Mouse (Mus musculus) retina, adult 2 months (tissue): ENCODE data around the gene Olfr1336.
"Not testable (repeated sequence)": the region's sequence is repeated elsewhere in the genome, so short reads cannot be mapped to it uniquely, and the experiment has no call there.

Source experiments
- DNase-seq: peaks from one replicate; pipeline ENCODE4 v3.0.0-alpha.2; 2012; ENCODE audit warnings: low read depth, low spot score

Gene Olfr1336

DNA sequence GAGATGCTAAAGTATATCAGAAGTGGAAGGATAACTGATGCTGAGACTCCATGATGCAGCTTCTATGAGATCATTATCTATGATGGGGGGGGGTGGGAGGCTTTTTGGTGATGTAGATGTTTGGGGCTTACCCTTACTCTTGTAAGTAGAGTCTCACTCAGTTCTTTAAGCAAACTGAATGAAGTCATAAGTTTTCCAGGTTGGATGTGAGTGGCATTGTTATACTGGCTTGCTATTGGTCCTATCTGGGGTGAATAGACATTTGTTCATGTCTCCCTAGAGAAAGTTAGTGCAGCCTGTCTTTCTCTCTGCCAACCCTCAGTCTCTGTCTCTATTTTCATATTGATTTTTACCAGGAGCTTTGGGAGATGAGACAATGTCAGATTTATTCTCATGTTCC, at the start of gene Olfr1336:
Olfr1336 (plus strand) TSS at position 301 of the 400 bp plus-strand sequence.
- no peak for DNase-seq

DNA sequence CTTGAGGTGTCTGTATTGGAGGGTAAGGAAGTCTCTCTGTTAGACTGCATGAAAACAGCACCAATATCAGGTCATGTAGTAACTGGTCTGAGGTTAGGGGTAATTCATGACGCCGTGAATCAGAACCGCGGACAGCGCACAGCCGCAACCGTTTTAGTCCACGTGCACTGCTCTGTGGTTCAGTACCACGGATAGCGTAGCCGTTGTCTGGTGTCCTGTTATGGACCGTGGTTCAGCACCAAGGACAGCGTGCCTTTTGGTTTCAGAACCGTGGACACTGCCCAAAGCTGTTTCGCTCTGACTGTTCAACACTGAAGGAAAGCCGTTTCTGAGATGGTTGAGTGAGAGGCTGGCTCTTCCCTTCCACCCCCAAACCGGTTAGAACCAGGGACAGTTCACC, 45.9 kb upstream of the Olfr1336 start, which contains the start of gene Gm20715:
Gm20715 (plus strand) TSS at position 235 of the 400 bp plus-strand sequence.
- DNase-seq = no peak

DNA sequence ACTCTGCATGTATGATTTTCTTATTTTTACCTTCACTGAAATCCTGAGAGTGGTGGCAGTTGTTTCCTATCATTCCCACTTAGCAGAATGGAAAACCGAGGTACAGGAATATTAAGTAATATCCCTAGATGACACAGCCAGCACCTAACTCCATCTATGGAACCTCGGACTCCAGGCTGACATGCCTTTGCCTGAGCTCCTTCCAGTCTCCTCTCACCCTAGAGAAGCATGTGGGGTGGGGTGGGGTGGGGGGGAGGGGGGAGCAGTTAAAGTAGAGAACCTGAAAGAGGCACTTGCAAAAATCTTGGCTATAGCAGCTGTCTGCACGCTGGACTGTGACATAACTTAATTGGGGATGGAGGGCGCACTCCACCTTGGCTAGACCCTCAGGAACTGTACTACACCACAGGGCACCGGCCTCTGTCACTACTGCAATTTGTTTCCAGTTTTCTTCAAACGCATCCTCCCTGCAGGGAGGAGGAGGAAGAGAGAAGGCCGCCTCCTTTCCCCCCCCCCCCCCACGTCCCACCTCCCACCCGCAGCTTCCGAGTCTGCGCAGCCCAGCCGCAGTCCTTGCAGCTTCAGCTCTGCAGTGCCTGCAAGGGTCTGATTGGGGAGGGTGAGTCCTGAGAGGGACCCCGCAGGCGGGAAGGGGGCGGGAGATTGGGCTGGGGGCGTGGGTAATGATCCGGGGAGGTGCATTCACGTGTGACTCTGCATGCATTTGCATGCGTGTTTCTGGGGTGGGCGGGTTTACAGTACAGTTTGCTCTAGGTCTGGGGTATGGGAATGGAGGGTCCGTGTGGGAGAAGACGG, 41.1 kb upstream of the Olfr1336 start:
- DNase-seq = no peak

DNA sequence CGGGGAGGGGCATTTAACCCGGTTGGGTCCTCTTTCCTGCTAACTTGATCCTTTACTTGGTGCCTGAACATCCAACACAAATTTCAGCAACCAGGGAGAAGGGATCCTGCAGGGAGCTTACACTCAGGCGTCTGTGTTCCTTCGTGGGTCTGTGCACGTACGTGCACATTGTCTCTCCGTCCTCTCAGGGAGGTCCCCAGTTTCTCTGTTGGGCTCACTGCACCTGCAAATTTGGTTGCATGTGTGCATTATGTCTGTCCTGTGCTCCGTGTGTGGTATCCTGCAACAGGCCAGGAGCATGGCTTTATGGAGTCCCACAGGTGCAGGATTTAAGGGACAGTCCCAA, 40.6 kb upstream of the Olfr1336 start:
- no peak for DNase-seq

DNA sequence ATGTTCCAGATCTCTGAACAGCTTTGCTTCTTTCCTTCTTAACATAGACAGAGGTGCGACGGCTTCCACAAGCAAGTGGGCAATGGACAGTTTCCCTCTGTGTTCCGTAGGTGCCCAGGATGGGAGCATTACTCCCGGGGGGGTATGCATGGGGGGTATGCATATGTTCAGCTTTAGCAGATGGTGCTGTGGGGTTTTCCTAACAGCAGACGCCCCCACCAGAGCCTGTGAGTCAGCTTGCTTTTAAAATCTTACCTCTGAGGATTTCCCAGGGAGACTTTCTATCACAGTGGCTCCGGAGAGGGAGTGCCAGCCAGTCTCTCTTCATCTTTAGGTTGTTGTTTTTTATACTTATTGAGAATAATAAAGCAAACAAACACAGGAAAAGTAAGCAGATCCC, 36.1 kb upstream of the Olfr1336 start:
- DNase-seq = no peak

DNA sequence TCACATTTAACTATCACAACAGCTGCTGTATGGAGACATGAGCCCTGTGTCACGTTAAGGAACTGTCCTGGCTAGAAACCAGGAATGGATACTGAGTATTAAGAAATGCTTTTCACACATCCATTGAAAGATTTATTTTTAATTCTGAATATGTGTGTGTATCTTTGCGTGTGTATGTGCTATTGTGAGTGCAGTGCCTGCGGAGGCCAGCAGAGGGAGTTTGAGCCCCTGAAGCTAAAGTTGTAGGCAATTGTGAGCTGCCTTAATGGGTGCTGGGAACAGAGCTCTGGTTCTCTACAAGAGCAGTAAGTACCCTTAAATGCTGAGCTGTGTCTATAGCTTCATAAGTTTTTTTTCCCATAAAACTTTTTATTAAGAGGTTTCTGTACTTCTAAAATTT, 26.6 kb upstream of the Olfr1336 start:
- no peak for DNase-seq

DNA sequence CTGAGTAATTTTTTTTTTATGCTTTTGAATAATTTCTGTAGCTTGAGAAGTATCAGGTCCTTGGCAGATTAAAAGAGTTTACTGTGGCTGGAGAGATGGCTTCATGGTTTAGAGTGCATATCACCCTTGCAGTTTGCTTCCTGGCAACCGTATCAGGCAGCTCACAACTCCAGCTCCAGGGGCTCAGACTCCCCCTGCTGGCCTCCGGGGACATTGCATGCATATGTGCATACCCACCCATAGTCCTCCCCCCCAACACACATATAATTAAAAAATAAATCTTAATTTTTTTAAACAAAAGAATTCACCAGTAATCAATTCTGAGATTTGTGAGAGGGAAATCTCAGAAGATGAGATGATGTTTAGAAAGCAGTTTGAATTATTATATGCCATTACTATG, 25.6 kb upstream of the Olfr1336 start:
- DNase-seq = no peak

DNA sequence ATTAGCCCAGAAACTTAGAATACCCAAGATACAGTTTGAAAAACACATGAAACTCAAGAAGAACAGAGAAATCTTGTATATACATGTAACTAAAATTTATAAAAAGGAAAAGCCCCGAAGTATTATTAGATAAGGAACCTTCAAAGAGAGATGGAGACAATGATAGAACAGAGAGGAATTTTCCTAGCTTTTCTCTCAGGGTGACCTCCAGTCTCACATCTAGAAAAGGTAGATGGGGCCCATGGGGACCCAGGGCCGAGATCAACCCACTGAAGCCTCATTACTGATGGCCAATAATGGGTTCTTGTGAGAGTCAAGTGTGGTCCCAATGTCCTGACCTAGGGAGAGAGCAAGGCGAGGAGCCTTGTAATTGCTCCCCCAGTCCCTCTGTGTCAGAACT, 17.6 kb upstream of the Olfr1336 start, which contains the start of gene Olfr1344:
Olfr1344 (plus strand) TSS at position 301 of the 400 bp plus-strand sequence.
- no peak for DNase-seq

DNA sequence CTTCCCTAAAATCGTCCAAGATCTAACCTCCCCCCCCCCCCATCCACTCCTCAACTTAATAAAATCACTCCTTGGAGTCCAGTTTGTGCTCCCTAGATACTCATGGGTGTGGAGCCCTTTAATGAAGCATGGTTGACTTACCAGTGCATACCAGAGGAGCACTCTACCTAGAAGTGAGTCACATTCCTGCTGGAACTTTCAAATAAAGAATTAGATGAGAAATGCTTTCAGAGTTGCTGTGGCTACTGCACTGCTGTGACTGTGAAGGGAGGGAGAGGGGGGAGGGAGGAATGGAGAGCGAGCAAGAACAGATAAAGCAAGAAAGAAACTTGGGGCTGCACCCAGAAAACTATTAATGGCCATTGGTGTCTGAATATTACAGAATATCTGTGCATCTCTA, 14.8 kb upstream of the Olfr1336 start:
- no peak for DNase-seq

DNA sequence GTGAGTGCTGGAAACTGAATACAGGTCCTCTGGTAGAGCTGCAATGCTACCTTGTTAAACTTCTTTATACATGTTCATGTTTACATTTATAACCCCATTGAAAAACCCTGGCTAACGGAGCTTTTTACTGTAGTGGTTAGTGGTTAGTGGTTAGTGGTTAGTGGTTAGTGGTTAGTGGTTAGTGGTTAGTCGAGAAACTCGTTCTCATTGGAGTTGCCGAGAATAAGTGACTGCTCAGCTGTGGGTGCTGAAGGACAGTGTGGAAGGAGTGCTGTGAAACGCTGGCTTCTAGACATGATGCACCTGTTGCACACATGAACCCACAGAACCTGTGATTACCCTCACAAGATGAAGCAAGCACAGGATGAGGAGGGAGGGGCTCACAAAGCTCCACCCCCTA, 8.2 kb upstream of the Olfr1336 start:
- no peak for DNase-seq

DNA sequence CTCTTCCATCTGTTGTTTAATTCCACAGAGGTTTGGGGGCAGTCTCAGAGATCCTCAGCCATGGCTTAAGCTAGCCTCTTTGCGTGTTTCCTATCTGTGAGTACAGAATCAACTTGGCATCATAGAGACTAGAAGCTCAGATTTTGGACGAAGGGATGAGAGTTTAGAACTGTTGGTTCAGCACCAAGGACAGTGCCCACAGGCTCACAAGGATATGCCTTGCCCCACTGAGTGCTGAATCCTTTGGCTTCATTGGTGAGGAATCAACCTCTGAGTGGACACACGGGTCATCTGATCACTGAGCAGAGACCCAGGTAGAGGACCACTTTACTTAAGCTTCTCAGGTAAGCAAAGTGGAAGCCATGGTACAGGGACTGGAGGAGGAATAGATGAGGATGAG, 431 bp downstream of the Olfr1336 start:
- DNase-seq = no peak

DNA sequence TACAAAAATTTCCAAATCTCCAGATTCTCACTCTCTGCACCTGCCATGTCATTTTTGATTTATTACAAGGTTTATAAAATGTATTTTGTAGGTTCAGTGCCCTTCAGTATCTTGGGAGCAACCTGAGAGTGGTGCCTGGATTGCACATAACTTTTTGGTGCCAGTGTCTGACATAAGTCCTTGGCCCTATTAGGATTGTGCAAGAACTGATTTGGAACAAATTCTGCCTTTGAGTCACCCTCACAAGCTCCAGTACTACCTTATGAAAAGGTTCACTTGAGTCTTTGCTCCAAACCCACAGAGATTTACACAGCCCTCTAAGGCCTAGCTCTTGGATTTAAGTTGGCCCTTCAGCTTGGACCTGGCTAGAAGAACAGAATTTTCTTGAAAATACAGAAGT, 11.0 kb downstream of the Olfr1336 start, which contains the start of gene Olfr1346:
Olfr1346 (plus strand) TSS at position 151 of the 400 bp plus-strand sequence.
- no peak for DNase-seq

DNA sequence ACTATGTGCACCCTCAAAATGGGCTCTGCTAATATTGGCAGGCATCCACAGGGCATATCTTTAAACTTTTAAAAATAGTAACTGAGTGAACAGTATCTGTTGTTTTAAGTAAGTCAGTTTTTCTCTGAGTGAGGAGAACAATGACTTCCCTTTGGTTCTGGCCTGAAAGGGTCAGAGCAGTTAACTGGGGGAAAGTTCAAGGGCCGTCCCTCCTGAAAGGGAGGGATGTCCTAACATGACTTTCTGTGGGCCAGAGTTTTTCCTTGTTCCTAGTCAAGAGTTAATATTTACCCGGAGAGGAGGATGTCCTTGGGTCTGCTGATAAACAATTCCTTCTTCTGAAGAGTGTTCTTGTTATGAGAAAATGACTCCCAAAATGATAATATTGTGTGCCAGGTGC, 21.7 kb downstream of the Olfr1336 start:
- not testable (repeated sequence) for DNase-seq

DNA sequence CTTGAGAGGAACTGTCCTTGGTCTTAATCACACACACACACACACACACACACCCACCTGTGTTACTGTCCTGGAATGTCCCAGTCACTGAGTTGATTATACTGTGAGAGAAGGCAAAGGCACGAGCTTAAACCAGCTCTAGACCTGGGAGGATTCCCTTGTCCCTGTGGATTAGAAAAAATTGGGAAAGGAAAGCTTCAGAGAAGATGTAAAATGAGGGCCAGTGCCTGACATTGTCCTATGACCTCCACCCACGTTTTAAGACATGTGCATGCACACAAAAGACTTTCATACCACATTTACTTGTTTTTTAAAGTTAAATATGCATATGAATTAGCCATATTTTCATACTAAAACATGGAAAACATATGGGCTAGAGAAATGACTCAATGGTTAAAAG, 30.9 kb downstream of the Olfr1336 start, which contains the start of gene Olfr5:
Olfr5 (minus strand) TSS at position 101 of the 400 bp plus-strand sequence.
- DNase-seq = no peak

DNA sequence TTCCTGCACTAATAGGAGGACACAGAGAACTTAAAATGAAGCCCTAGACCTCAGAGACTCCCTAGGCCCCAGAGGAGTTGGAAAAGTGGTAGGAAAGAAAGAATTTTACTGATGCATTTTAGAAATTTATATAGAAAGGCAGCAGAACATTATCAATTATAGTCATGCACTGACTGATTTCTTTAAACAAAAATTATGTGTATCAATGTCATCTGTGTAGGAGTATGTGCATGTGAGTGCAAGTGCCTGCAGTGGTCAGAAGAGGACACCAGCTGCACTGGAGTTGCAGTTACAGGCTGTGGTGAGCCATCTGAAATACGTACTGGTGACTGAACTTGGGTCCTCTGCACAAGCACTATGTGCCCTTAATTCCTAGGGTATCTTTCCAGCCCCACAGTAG, 43.7 kb downstream of the Olfr1336 start, which contains the start of gene Olfr1347:
Olfr1347 (minus strand) TSS at position 101 of the 400 bp plus-strand sequence.
- DNase-seq = no peak

DNA sequence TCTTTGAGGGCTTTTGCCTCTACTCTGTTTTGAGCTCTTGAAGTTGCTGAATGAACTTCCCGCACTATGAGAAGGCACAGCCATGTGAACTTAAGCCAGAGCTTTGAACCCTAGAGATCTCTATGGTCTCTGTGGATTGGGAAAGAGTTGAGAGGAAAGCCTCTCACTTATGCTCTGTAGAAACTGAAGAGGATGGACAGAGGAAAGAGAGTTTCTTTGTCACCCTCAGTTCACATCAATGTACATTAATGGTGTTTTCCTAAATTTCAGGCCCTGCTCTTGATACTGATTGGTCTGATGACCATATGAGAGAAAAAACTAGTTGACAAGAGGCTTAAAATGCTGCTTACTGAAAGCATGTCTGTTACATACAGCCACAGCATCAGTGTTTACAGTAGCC, 52.7 kb downstream of the Olfr1336 start, which contains the start of gene Olfr1348:
Olfr1348 (minus strand) TSS at position 101 of the 400 bp plus-strand sequence.
- DNase-seq = no peak
